Mouse (Mus musculus): ENCODE data around the gene Kcnj9. TPM values are rescaled to one million over a fixed set of nuclear protein-coding genes. Genes with fewer than 3 reads are reported as not detected.

Kcnj9 gene
- polyA plus RNA-seq, 1 experiment: 1.2 TPM

DNA sequence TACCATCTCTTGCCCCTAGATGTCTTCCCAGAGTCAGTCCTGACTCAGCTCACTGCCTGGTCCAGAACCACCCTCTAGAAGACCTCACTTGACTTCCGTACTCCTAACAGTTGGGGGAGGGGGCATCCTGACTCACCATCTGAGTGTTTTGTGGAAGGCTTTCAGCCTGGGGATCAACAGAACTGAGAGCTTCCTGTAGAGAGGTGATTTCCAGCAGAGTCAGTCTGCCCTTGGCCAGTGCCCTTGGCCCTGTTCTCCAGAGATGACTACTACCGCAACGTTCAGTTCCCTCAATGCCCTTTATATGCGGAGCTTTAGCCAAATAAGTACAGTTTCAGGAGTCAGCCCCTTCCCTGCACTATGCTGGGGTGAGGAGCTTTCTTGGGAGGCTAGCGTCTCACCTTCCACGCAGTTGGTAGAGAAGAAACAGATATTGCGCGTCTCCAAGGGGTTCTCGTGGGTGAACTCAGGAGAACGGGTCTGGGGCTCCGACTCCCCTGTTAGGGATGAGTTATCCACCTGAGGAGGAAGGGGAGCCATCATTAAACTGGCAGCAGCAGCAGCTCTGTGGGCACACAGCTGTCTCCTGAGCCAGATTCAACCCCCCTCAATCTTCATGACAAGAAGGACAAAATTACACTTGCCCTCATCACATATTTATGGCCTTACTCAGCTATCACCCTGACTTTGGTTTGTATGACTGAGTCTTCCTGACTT is 40.1 kb downstream of the Kcnj9 start:
- 86% methylated on average over 11 of the region's 11 CpGs for WGBS
- no peak overlapping the region for H3K4me3 ChIP-seq (replicated peaks; ENCODE audit: control insufficient read depth, low read depth, low read length)
- no peak overlapping the region for H3K27ac ChIP-seq (ENCODE audit: control insufficient read depth, insufficient read depth, low read depth, low read length, poor library complexity)
- H3K4me1 ChIP-seq (ENCODE audit: control insufficient read depth, insufficient read depth, low read length): no peaks in the 10 kb centered on the region
- TF ChIP-seq CTCF (IDR thresholded peaks at IDR 0.05; ENCODE audit: control insufficient read depth, insufficient read depth, low read length) (no peak), POLR2A (IDR thresholded peaks at IDR 0.05; ENCODE audit: borderline replicate concordance, control insufficient read depth, low read depth, low read length) (no peak)

GRCm38 (mm10) chr1:172286740-172287139 is 42.4 kb downstream of the Kcnj9 start:
- WGBS: 78% methylated on average over 5 of the region's 5 CpGs

DNA sequence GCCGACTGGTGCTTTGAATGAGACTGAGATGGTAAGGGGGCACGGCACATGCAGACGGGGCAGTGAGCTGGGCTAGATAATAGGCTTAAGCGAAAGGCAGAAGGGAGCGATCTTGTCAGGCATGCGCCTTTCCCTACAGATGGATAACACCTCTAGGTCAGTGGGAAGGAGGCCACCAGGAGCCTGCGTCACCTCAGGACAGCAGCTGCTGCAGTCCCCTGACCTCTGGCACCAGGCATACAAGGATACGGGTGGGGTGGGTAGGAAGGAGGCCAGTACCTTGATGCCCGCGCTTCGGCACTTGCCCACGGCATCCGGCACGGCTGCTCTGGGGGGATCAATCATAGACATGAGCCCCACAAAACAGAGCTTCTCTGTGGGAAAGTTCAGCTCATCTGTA is 44.9 kb downstream of the Kcnj9 start:
- Histone ChIP-seq H3K4me3 (replicated peaks; ENCODE audit: control insufficient read depth, low read depth, low read length) (no peak overlapping the region), H3K27ac (ENCODE audit: control insufficient read depth, insufficient read depth, low read depth, low read length, poor library complexity) (no peak overlapping the region), H3K4me1 (ENCODE audit: control insufficient read depth, insufficient read depth, low read length) (no peaks in the 10 kb centered on the region)
- WGBS: 94% methylated on average over 14 of the region's 14 CpGs
- no peak for TF ChIP-seq CTCF (IDR thresholded peaks at IDR 0.05; ENCODE audit: control insufficient read depth, insufficient read depth, low read length)
- TF ChIP-seq POLR2A (IDR thresholded peaks at IDR 0.05; ENCODE audit: borderline replicate concordance, control insufficient read depth, low read depth, low read length): no peak

More at GRCm38 (mm10) chr1:172286740-172287139, 42.4 kb downstream of the Kcnj9 start:
- Histone ChIP-seq H3K4me1 (ENCODE audit: control insufficient read depth, insufficient read depth, low read length) (no peaks in the 10 kb centered on the region), H3K4me3 (replicated peaks; ENCODE audit: control insufficient read depth, low read depth, low read length) (no peak overlapping the region), H3K27ac (ENCODE audit: control insufficient read depth, insufficient read depth, low read depth, low read length, poor library complexity) (no peak overlapping the region)
- no peak for TF ChIP-seq POLR2A (IDR thresholded peaks at IDR 0.05; ENCODE audit: borderline replicate concordance, control insufficient read depth, low read depth, low read length)
- no peak for TF ChIP-seq CTCF (IDR thresholded peaks at IDR 0.05; ENCODE audit: control insufficient read depth, insufficient read depth, low read length)

- Histone ChIP-seq H3K4me3 (replicated peaks; ENCODE audit: control insufficient read depth, low read depth, low read length) (no peak overlapping the region), H3K4me1 (ENCODE audit: control insufficient read depth, insufficient read depth, low read length) (no peaks in the 10 kb centered on the region), H3K27ac (ENCODE audit: control insufficient read depth, insufficient read depth, low read depth, low read length, poor library complexity) (no peak overlapping the region)
- 85% methylated on average over 6 of the region's 6 CpGs for WGBS
- TF ChIP-seq CTCF (IDR thresholded peaks at IDR 0.05; ENCODE audit: control insufficient read depth, insufficient read depth, low read length) (no peak), POLR2A (IDR thresholded peaks at IDR 0.05; ENCODE audit: borderline replicate concordance, control insufficient read depth, low read depth, low read length) (no peak)
These were observed 46.0 kb downstream of the Kcnj9 start for GRCm38 (mm10) chr1:172283073-172283472.

- 78% methylated on average over 10 of the region's 10 CpGs for WGBS
These were observed 47.4 kb downstream of the Kcnj9 start for GRCm38 (mm10) chr1:172281522-172282254.

GRCm38 (mm10) chr1:172279768-172280509 is 49.2 kb downstream of the Kcnj9 start:
- TF ChIP-seq CTCF (IDR thresholded peaks at IDR 0.05; ENCODE audit: control insufficient read depth, insufficient read depth, low read length) (no peak), POLR2A (IDR thresholded peaks at IDR 0.05; ENCODE audit: borderline replicate concordance, control insufficient read depth, low read depth, low read length) (no peak)
- WGBS: 78% methylated on average over 16 of the region's 16 CpGs

More at GRCm38 (mm10) chr1:172281522-172282254, 47.4 kb downstream of the Kcnj9 start:
- Histone ChIP-seq H3K27ac (ENCODE audit: control insufficient read depth, insufficient read depth, low read depth, low read length, poor library complexity) (no peak overlapping the region), H3K4me3 (replicated peaks; ENCODE audit: control insufficient read depth, low read depth, low read length) (no peak overlapping the region), H3K4me1 (ENCODE audit: control insufficient read depth, insufficient read depth, low read length) (no peaks in the 10 kb centered on the region; the same call in 1 of the 2 replicates)
- TF ChIP-seq CTCF (IDR thresholded peaks at IDR 0.05; ENCODE audit: control insufficient read depth, insufficient read depth, low read length): no peak
- TF ChIP-seq POLR2A (IDR thresholded peaks at IDR 0.05; ENCODE audit: borderline replicate concordance, control insufficient read depth, low read depth, low read length): no peak

GRCm38 (mm10) chr1:172278328-172278727 is 50.8 kb downstream of the Kcnj9 start:
- no peaks in the 10 kb centered on the region; the same call in 1 of the 2 replicates for H3K4me1 ChIP-seq (ENCODE audit: control insufficient read depth, insufficient read depth, low read length)
- H3K27ac ChIP-seq (ENCODE audit: control insufficient read depth, insufficient read depth, low read depth, low read length, poor library complexity): no peak overlapping the region
- 77% methylated on average over 13 of the region's 13 CpGs for WGBS
- no peak overlapping the region for H3K4me3 ChIP-seq (replicated peaks; ENCODE audit: control insufficient read depth, low read depth, low read length)
- no peak for TF ChIP-seq POLR2A (IDR thresholded peaks at IDR 0.05; ENCODE audit: borderline replicate concordance, control insufficient read depth, low read depth, low read length)

More at GRCm38 (mm10) chr1:172279768-172280509, 49.2 kb downstream of the Kcnj9 start:
- Histone ChIP-seq H3K4me1 (ENCODE audit: control insufficient read depth, insufficient read depth, low read length) (no peaks in the 10 kb centered on the region; the same call in 1 of the 2 replicates), H3K4me3 (replicated peaks; ENCODE audit: control insufficient read depth, low read depth, low read length) (no peak overlapping the region), H3K27ac (ENCODE audit: control insufficient read depth, insufficient read depth, low read depth, low read length, poor library complexity) (no peak overlapping the region)

DNA sequence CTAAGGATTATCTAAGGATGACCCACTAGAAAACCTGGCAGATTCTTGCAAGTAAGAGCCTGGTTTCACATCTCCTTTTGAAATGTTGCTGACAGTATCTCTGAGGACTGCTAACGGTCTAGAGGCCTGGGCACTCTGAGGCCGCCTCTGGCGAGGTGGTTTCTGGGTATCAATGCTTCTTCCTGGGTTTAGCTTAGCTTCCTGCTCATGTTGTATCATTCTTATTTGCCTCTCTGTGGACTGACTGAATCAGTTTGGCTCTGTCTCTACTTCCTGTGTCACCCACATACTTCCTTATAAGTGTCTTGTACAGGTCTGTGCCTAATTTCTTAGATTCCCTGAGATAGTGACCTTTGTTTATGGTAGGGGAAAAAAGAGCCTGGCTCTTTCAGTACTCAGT is 51.9 kb downstream of the Kcnj9 start:
- TF ChIP-seq POLR2A (IDR thresholded peaks at IDR 0.05; ENCODE audit: borderline replicate concordance, control insufficient read depth, low read depth, low read length): no peak
- no peak overlapping the region; the same call in 1 of the 2 replicates for H3K27ac ChIP-seq (ENCODE audit: control insufficient read depth, insufficient read depth, low read depth, low read length, poor library complexity)
- H3K4me1 ChIP-seq (ENCODE audit: control insufficient read depth, insufficient read depth, low read length): no peaks in the 10 kb centered on the region; the same call in 1 of the 2 replicates
- no peak overlapping the region for H3K4me3 ChIP-seq (replicated peaks; ENCODE audit: control insufficient read depth, low read depth, low read length)
- 3% methylated on average over 3 of the region's 3 CpGs for WGBS

All from bone marrow, adult 2 months (tissue).